Mouse (Mus musculus) cerebellum, postnatal 10 days (tissue): ENCODE measurements around the gene Nyap1.

Experiments
- DNase-seq, 2 experiments: peaks; one replicate each; pipeline ENCODE4 v3.0.0; 2021; ENCODE audit warnings: mixed read lengths in 2 of 2

Nyap1 gene

GRCm38 (mm10) chr5:137689974-137690373 is 51.4 kb downstream of the Nyap1 start:
- no peak for DNase-seq

GRCm38 (mm10) chr5:137686127-137686790 is 55.1 kb downstream of the Nyap1 start:
- no peak for DNase-seq

GRCm38 (mm10) chr5:137685653-137686052 is 55.8 kb downstream of the Nyap1 start:
- DNase-seq, result no peak

- peak; percentile 99 to 100 for DNase-seq
These were observed 56.9 kb downstream of the Nyap1 start, which contains the start of gene Agfg2 for GRCm38 (mm10) chr5:137684294-137685123. TSS of gene Agfg2 (minus strand) at chr5:137684726.

GRCm38 (mm10) chr5:137683388-137684293 is 57.8 kb downstream of the Nyap1 start:
- peak; percentile 44 to 46 for DNase-seq

GRCm38 (mm10) chr5:137682526-137682925 is 58.9 kb downstream of the Nyap1 start:
- DNase-seq, result no peak
